Mouse (Mus musculus) kidney, adult 9 months (tissue): ENCODE measurements around the gene Usp25.

Experiments used
- DNase-seq: peaks from one replicate; pipeline ENCODE4 v3.0.0; 2022

Usp25 gene

DNA sequence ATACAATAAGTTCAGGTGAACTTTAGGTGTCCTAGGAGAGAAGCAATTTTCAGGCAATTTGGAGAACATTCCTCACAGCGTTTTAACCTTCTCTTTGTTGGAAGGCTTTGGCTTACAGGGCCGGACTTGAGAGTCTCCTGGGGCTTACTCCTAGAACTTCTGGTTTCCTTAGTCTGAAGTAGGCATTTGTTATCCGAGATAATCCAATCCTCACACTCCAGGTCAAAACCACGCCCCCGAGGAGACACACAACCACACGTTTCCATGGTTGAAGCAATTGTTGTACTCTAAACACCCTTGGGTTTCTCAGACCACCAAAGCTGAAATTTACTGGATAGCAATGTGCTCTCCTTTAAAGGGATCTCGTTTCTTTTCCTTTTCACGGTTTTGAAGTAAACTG is 136.8 kb downstream of the Usp25 start:
- no peak for DNase-seq

DNA sequence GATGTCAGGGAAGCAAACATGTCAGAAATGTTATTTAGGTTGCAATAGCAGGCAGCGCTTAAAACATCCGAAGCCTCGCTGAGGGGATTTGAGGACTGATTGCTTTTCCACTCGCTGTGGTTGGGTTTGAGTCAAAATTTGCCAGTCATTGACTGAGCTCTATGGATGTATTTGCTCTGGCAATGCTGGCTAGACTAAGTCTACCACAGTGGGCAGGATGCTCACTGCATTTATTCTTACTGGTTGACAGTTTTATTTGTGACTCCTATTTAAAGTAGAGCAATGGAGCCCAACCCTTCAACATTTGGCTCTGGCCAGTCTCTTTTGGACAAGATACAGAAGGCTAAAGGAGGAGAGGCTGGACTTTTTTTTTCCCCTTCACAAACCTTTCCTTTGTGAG is 137.4 kb downstream of the Usp25 start:
- DNase-seq, result peak; percentile 5

GRCm38 (mm10) chr16:77152288-77152687 is 138.8 kb downstream of the Usp25 start:
- no peak for DNase-seq

DNA sequence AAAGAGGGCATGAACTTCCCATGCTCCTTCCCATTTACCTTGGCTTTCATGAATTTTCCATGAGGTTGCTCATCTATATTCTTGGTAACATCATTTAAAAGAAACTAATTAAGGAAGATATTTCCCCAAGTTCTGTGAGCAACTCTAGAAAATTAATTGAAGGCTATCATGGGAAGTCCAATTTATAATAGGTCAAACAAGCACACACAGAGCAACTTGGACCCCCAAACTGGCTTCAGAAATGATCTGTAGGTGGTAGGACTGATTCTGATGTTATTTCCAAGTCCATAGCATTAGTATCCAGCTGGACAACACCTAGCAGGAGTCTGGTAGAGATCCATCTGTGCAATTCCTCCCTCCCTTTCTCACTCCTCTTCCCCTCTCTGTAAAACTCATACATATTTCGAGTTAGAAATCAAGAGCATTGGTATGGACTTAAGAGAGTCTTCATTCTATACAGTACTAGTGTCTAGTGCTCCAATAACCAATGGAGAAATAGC is 139.8 kb downstream of the Usp25 start:
- DNase-seq, result no peak

- no peak for DNase-seq
These were observed 140.3 kb downstream of the Usp25 start for GRCm38 (mm10) chr16:77153815-77154214.

- DNase-seq, result no peak
These were observed 141.3 kb downstream of the Usp25 start for GRCm38 (mm10) chr16:77154831-77155230.
